Mouse (Mus musculus) brown adipose tissue, adult 24 weeks (tissue): ENCODE measurements around the gene Zc3h18. TPM values are rescaled to one million over a fixed set of nuclear protein-coding genes. Genes with fewer than 3 reads are reported as not detected.

ENCODE experiments used
- polyA plus RNA-seq: library from polyadenylated mRNA; stranded (reverse); fragments of >200 nt; gene quantifications from 2 replicates; pipeline ENCODE4 v1.2.4, GENCODE M21; 2012; ENCODE audit not compliant: missing spikeins, insufficient read depth, insufficient read length

Zc3h18 gene
- polyA plus RNA-seq, 1 experiment = 14.5 TPM

Other genes starting within 250 kb of the Zc3h18 start
- gene Zfpm1, start 94.5 kb upstream of the Zc3h18 start, polyA plus RNA-seq = 3.4 and 6.1 TPM in 2 replicates
- not detected in 2 replicates for gene Trhr2, start 15.9 kb upstream of the Zc3h18 start, polyA plus RNA-seq
- gene Il17c, start 45.4 kb downstream of the Zc3h18 start, polyA plus RNA-seq = not detected in 2 replicates
- gene Cyba, start 56.3 kb downstream of the Zc3h18 start, polyA plus RNA-seq = 15.3 and 16.5 TPM in 2 replicates
- 10.0 and 16.3 TPM in 2 replicates for gene Mvd, start 66.8 kb downstream of the Zc3h18 start, polyA plus RNA-seq
- not detected in 2 replicates for gene Snai3, start 84.1 kb downstream of the Zc3h18 start, polyA plus RNA-seq
- gene Rnf166, start 99.5 kb downstream of the Zc3h18 start, polyA plus RNA-seq = 19.0 and 28.7 TPM in 2 replicates
- gene Ctu2, start 99.5 kb downstream of the Zc3h18 start, polyA plus RNA-seq = 13.8 and 15.1 TPM in 2 replicates
- gene Piezo1, start 174.7 kb downstream of the Zc3h18 start, polyA plus RNA-seq = 14.7 and 20.4 TPM in 2 replicates
- gene Cdt1, start 191.4 kb downstream of the Zc3h18 start, polyA plus RNA-seq = 0.48 and 0.58 TPM in 2 replicates
- 17.3 and 19.4 TPM in 2 replicates for gene Aprt, start 200.3 kb downstream of the Zc3h18 start, polyA plus RNA-seq
- gene Galns, start 234.9 kb downstream of the Zc3h18 start, polyA plus RNA-seq = 1.9 and 2.7 TPM in 2 replicates
- gene Trappc2l, start 235.0 kb downstream of the Zc3h18 start, polyA plus RNA-seq = 81.0 and 89.0 TPM in 2 replicates
- gene Pabpn1l, start 246.1 kb downstream of the Zc3h18 start, polyA plus RNA-seq = not detected in 2 replicates